Mouse (Mus musculus): ENCODE results near the gene Rsc1a1. TPM values are rescaled to one million over a fixed set of nuclear protein-coding genes. Genes with fewer than 3 reads are reported as not detected.
A peak's percentile ranks its signal among the peaks of the same experiment; 100 is the strongest.

The Rsc1a1 gene
- total and polyA plus RNA-seq, 3 experiments: 7.7 TPM; not detected in 2

DNA sequence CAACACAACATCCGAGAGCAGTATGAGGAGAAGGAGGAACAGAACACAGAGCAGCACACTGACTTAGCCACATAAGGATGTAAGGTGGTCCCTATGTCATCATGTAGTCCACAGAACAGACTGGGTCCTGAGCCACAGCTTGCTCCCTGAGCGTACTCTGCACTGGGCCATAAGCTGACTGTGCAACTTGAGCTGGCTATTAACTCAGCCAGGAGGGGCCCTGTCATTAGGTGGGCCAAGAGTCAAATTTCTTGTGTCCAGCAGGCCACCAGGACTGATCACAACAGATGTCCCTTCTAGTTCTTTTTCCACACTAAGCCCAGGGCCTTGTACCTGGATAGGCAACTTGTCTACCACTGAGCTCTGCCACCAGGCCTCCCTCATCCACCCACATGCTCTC, 29.6 kb upstream of the Rsc1a1 start:
- Histone ChIP-seq H3K4me3 (ENCODE audit: control insufficient read depth in 1 of 2, insufficient read depth in 1 of 2, low read depth in 2 of 2, low read length in 2 of 2) (no peak overlapping the region), H3K36me3 (ENCODE audit: control insufficient read depth in 1 of 2, insufficient read depth in 2 of 2, low read length in 2 of 2) (peaks cover 28 to 29% of the 10 kb centered on the region in 2 experiments), H3K4me1 (ENCODE audit: control insufficient read depth in 1 of 2, insufficient read depth in 2 of 2, low read length in 2 of 2) (peaks cover 18 to 25% of the 10 kb centered on the region in 2 experiments), H3K9ac (ENCODE audit: control insufficient read depth, low read depth, low read length, poor library complexity, severe bottlenecking) (no peak overlapping the region), H3K27me3 (ENCODE audit: control insufficient read depth in 1 of 2, insufficient read depth in 2 of 2, low read length in 2 of 2) (no peaks in the 10 kb centered on the region), H3K79me2 (ENCODE audit: control insufficient read depth, insufficient read depth, low read length, poor library complexity) (peaks cover 54% of the 10 kb centered on the region), H3K9me3 (replicated peaks; ENCODE audit: insufficient read depth, low read length) (no peaks in the 10 kb centered on the region), H3K27ac (ENCODE audit: control insufficient read depth, low read depth, low read length) (no peak overlapping the region)
- TF ChIP-seq SIN3A (IDR thresholded peaks at IDR 0.05; ENCODE audit: low read length): no peak
- TF ChIP-seq MAX (IDR thresholded peaks at IDR 0.05; ENCODE audit: low read length): no peak
- no peak for TF ChIP-seq JUND (IDR thresholded peaks at IDR 0.05; ENCODE audit: low read depth, low read length)
- no peak for TF ChIP-seq RAD21 (IDR thresholded peaks at IDR 0.05; ENCODE audit: low read depth, low read length)
- no peak for TF ChIP-seq GATA1 (IDR thresholded peaks at IDR 0.05; ENCODE audit: low read depth, low read length)
- TF ChIP-seq ZKSCAN1 (IDR thresholded peaks at IDR 0.05; ENCODE audit: low read depth, low read length): no peak
- no peak for TF ChIP-seq TAL1 (IDR thresholded peaks at IDR 0.05; ENCODE audit: low read length)
- TF ChIP-seq MAZ (IDR thresholded peaks at IDR 0.05; ENCODE audit: low read depth, low read length): no peak
- TF ChIP-seq POLR2AphosphoS2 (IDR thresholded peaks at IDR 0.05; ENCODE audit: low read length): no peak
- no peak for TF ChIP-seq POLR2A (IDR thresholded peaks at IDR 0.05; ENCODE audit: control insufficient read depth in 1 of 2, insufficient read depth in 1 of 2, low read depth in 1 of 2, low read length in 2 of 2, poor library complexity in 1 of 2)
- TF ChIP-seq UBTF (IDR thresholded peaks at IDR 0.05; ENCODE audit: borderline replicate concordance, insufficient read depth, low read depth, low read length): no peak
- TF ChIP-seq CHD2 (IDR thresholded peaks at IDR 0.05; ENCODE audit: low read length): no peak
- no peak for TF ChIP-seq MYC (IDR thresholded peaks at IDR 0.05; ENCODE audit: low read depth, low read length)
- TF ChIP-seq MYB (IDR thresholded peaks at IDR 0.05; ENCODE audit: low read depth, low read length): no peak
- no peak for TF ChIP-seq SMC3 (IDR thresholded peaks at IDR 0.05; ENCODE audit: low read depth, low read length)
- TF ChIP-seq MXI1 (IDR thresholded peaks at IDR 0.05; ENCODE audit: low read depth, low read length): no peak
- TF ChIP-seq USF1 (IDR thresholded peaks at IDR 0.05; ENCODE audit: low read depth, low read length): no peak
- TF ChIP-seq USF2 (IDR thresholded peaks at IDR 0.05; ENCODE audit: borderline replicate concordance in 1 of 2, insufficient read depth in 1 of 2, low read depth in 1 of 2, low read length in 2 of 2): no peak
- TF ChIP-seq BHLHE40 (IDR thresholded peaks at IDR 0.05; ENCODE audit: borderline replicate concordance, low read depth, low read length): no peak
- no peak for TF ChIP-seq TBP (IDR thresholded peaks at IDR 0.05; ENCODE audit: low read depth, low read length)
- DNase-seq (ENCODE audit: low read depth, low spot score): no peak

DNA sequence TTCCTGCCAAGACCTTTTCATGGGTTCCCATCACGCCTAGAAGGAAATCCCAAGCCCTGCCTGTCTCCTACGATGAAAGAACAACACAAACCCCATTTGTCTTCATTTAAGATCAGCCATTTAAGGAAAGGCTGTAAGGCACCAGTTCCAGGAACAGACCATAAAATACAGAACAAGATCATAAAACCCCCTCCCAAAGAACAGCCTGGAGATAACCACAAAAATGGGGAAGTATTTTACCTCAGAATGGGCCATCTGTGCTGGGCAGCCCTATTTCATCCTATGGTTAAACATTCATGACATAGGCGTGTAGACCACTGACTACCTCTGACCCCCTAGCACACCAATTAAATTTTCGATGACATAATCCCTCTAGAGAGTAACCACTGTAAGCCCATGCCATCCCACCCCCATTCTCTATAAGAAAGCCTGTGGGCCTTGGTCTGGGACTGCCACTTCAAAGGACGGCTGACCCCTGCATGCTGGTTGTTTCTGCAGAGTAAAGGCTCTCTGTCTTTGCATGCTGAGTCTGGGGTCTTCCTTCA, 28.3 kb upstream of the Rsc1a1 start:
- TF ChIP-seq MAFK (IDR thresholded peaks at IDR 0.05; ENCODE audit: borderline replicate concordance, low read depth, low read length) (no peak), EP300 (IDR thresholded peaks at IDR 0.05; ENCODE audit: low read depth in 1 of 2, low read length in 2 of 2) (peak; percentile 11 to 73; a peak in 1 of 4 replicates), SIN3A (IDR thresholded peaks at IDR 0.05; ENCODE audit: low read length) (no peak), POLR2A (IDR thresholded peaks at IDR 0.05; ENCODE audit: control insufficient read depth in 1 of 2, insufficient read depth in 1 of 2, low read depth in 1 of 2, low read length in 2 of 2, poor library complexity in 1 of 2) (0 out of 4 replicates have a peak, but pooled peaks of 1 of the 2 experiments have one; percentile 19), RCOR1 (IDR thresholded peaks at IDR 0.05; ENCODE audit: low read depth, low read length) (peak; percentile 22; the same call in 1 of the 2 replicates), ZC3H11A (IDR thresholded peaks at IDR 0.05; ENCODE audit: low read depth, low read length) (no peak), ETS1 (IDR thresholded peaks at IDR 0.05; ENCODE audit: low read depth, low read length) (peak; percentile 60), MAZ (IDR thresholded peaks at IDR 0.05; ENCODE audit: low read depth, low read length) (no peak), KAT2A (conservative IDR thresholded peaks at IDR 0.05; ENCODE audit: low read depth, low read length) (no peak), MXI1 (IDR thresholded peaks at IDR 0.05; ENCODE audit: low read depth, low read length) (no peak), TAL1 (IDR thresholded peaks at IDR 0.05; ENCODE audit: low read length) (peak; percentile 51), MYC (IDR thresholded peaks at IDR 0.05; ENCODE audit: low read depth, low read length) (peak; percentile 30; the same call in 1 of the 2 replicates), TBP (IDR thresholded peaks at IDR 0.05; ENCODE audit: low read depth, low read length) (no peak), GATA1 (IDR thresholded peaks at IDR 0.05; ENCODE audit: low read depth, low read length) (peak; percentile 30; the same call in 1 of the 2 replicates)

More for the DNA sequence above, 28.3 kb upstream of the Rsc1a1 start:
- H3K27me3 ChIP-seq (ENCODE audit: control insufficient read depth in 1 of 2, insufficient read depth in 2 of 2, low read length in 2 of 2): no peaks in the 10 kb centered on the region
- DNase-seq (ENCODE audit: low read depth, low spot score): peak; percentile 59
- peaks cover 42% of the 10 kb centered on the region for H3K79me2 ChIP-seq (ENCODE audit: control insufficient read depth, insufficient read depth, low read length, poor library complexity)
- no peaks in the 10 kb centered on the region for H3K9me3 ChIP-seq (replicated peaks; ENCODE audit: insufficient read depth, low read length)
- peaks cover 23 to 29% of the 10 kb centered on the region in 2 experiments for H3K36me3 ChIP-seq (ENCODE audit: control insufficient read depth in 1 of 2, insufficient read depth in 2 of 2, low read length in 2 of 2)
- H3K27ac ChIP-seq (ENCODE audit: control insufficient read depth, low read depth, low read length): peak overlapping the region; percentile 44
- H3K4me1 ChIP-seq (ENCODE audit: control insufficient read depth in 1 of 2, insufficient read depth in 2 of 2, low read length in 2 of 2): peaks cover 18 to 25% of the 10 kb centered on the region in 2 experiments
- no peak overlapping the region for H3K9ac ChIP-seq (ENCODE audit: control insufficient read depth, low read depth, low read length, poor library complexity, severe bottlenecking)
- H3K4me3 ChIP-seq (ENCODE audit: control insufficient read depth in 1 of 2, insufficient read depth in 1 of 2, low read depth in 2 of 2, low read length in 2 of 2): no peak overlapping the region
